Mouse (Mus musculus) kidney, embryonic 15.5 days (tissue): ENCODE results near the gene Hic1. TPM values are rescaled to one million over a fixed set of nuclear protein-coding genes. Genes with fewer than 3 reads are reported as not detected.

Source experiments
- ATAC-seq: fragments of 200-750 bp; cut with Nextera tagmentation; replicated peaks from 2 replicates; pipeline ENCODE4 v1.8.0; 2017; ENCODE audit warnings: moderate TSS enrichment; ENCODE audit not compliant: low FRiP score
- H3K27ac ChIP-seq: fragments of 300-500 bp; sonication (generic); 2 replicates; pipeline ENCODE4 v1.5.1; 2015; ENCODE audit warnings: mild to moderate bottlenecking, inconsistent platforms
- H3K27me3 ChIP-seq: fragments of 300-500 bp; sonication (generic); 2 replicates; pipeline ENCODE4 v1.6.1; 2015; ENCODE audit warnings: inconsistent platforms
- H3K36me3 ChIP-seq: fragments of 300-500 bp; sonication (generic); 2 replicates; pipeline ENCODE4 v1.6.1; 2015; ENCODE audit warnings: inconsistent platforms
- H3K4me1 ChIP-seq: fragments of 300-500 bp; sonication (generic); 2 replicates; pipeline ENCODE4 v1.6.1; 2015; ENCODE audit warnings: inconsistent platforms
- H3K4me2 ChIP-seq: fragments of 300-500 bp; sonication (generic); 2 replicates; pipeline ENCODE4 v1.6.1; 2015; ENCODE audit warnings: moderate library complexity, mild to moderate bottlenecking, inconsistent platforms
- H3K4me3 ChIP-seq: fragments of 300-500 bp; sonication (generic); replicated peaks from 2 replicates; pipeline ENCODE4 v1.5.1; 2015; ENCODE audit warnings: mild to moderate bottlenecking, inconsistent platforms
- H3K9ac ChIP-seq: fragments of 300-500 bp; sonication (generic); 2 replicates; pipeline ENCODE4 v1.6.1; 2015; ENCODE audit warnings: mild to moderate bottlenecking, inconsistent platforms
- H3K9me3 ChIP-seq: fragments of 300-500 bp; sonication (generic); replicated peaks from 2 replicates; pipeline ENCODE4 v1.6.1; 2016; ENCODE audit warnings: inconsistent platforms
- WGBS: fragments of 180-500 bp; shearing (Covaris S2); methylation state at CpG from one replicate; pipeline ENCODE4 v1.1.7; 2015; ENCODE audit warnings: mixed read lengths; 5-methylcytosine and 5-hydroxymethylcytosine counted together
- polyA plus RNA-seq: library from polyadenylated mRNA; unstranded; fragments of >200 nt; fragmentation: Nextera tagmentation; extraction: Ambion mirVana; gene quantifications from 2 replicates; pipeline ENCODE4 v1.2.1, GENCODE M21; 2015

Hic1 gene
- polyA plus RNA-seq, 1 experiment from 2014 or later = 25.9 TPM

GRCm38 (mm10) chr11:75152603-75153557 lies 16.4 kb downstream of the Hic1 start:
- no peaks in the 10 kb centered on the region for H3K27me3 ChIP-seq
- H3K9ac ChIP-seq = no peak overlapping the region
- H3K36me3 ChIP-seq = peaks cover 32% of the 10 kb centered on the region
- H3K4me1 ChIP-seq = peaks cover 51% of the 10 kb centered on the region
- H3K4me2 ChIP-seq = no peak overlapping the region
- ATAC-seq = peak; percentile 44; the same call in 1 of the 2 replicates
- H3K4me3 ChIP-seq = no peak overlapping the region
- peak overlapping the region; percentile 85 for H3K27ac ChIP-seq
- H3K9me3 ChIP-seq = no peaks in the 10 kb centered on the region
- WGBS = 51% methylated on average over 18 of the region's 18 CpGs

GRCm38 (mm10) chr11:75150346-75150745 lies 19.0 kb downstream of the Hic1 start:
- Histone ChIP-seq H3K36me3 (peaks cover 25% of the 10 kb centered on the region), H3K9me3 (no peaks in the 10 kb centered on the region), H3K4me1 (peaks cover 54% of the 10 kb centered on the region), H3K4me2 (no peak overlapping the region), H3K27me3 (no peaks in the 10 kb centered on the region), H3K27ac (no peak overlapping the region), H3K9ac (no peak overlapping the region), H3K4me3 (no peak overlapping the region)
- WGBS = 87% methylated on average over 1 of the region's 1 CpGs
- no peak for ATAC-seq

- ATAC-seq = peak; percentile 27; the same call in 1 of the 2 replicates
- peaks cover 45% of the 10 kb centered on the region for H3K4me1 ChIP-seq
- H3K9me3 ChIP-seq = no peaks in the 10 kb centered on the region
- peaks cover 43% of the 10 kb centered on the region for H3K36me3 ChIP-seq
- H3K9ac ChIP-seq = no peak overlapping the region
- H3K4me3 ChIP-seq = no peak overlapping the region
- H3K4me2 ChIP-seq = no peak overlapping the region
- WGBS = 68% methylated on average over 11 of the region's 11 CpGs
- no peaks in the 10 kb centered on the region for H3K27me3 ChIP-seq
- peak overlapping the region; percentile 88 for H3K27ac ChIP-seq
Measured at GRCm38 (mm10) chr11:75148332-75149035, 20.8 kb downstream of the Hic1 start.

- Histone ChIP-seq H3K9ac (no peak overlapping the region), H3K4me2 (0 out of 2 replicates have a peak overlapping the region, but pooled peaks have one; percentile 1)
- 21% methylated on average over 3 of the region's 3 CpGs for WGBS
Measured at GRCm38 (mm10) chr11:75147846-75148168, 21.5 kb downstream of the Hic1 start.

GRCm38 (mm10) chr11:75147106-75147845 lies 22.0 kb downstream of the Hic1 start:
- Histone ChIP-seq H3K4me2 (peak overlapping the region; percentile 12; the same call in 1 of the 2 replicates), H3K9ac (peak overlapping the region; percentile 24; the same call in 1 of the 2 replicates), H3K4me1 (peaks cover 41% of the 10 kb centered on the region), H3K27ac (peak overlapping the region; percentile 88), H3K36me3 (peaks cover 48% of the 10 kb centered on the region), H3K4me3 (no peak overlapping the region), H3K9me3 (no peaks in the 10 kb centered on the region), H3K27me3 (no peaks in the 10 kb centered on the region)
- 20% methylated on average over 11 of the region's 11 CpGs for WGBS
- ATAC-seq = peak; percentile 80

More at GRCm38 (mm10) chr11:75147846-75148168, 21.5 kb downstream of the Hic1 start:
- no peak overlapping the region for H3K4me3 ChIP-seq
- H3K27ac ChIP-seq = peak overlapping the region; percentile 88
- H3K27me3 ChIP-seq = no peaks in the 10 kb centered on the region
- peaks cover 41% of the 10 kb centered on the region for H3K4me1 ChIP-seq
- H3K36me3 ChIP-seq = peaks cover 45% of the 10 kb centered on the region
- H3K9me3 ChIP-seq = no peaks in the 10 kb centered on the region
- peak; percentile 78 for ATAC-seq

GRCm38 (mm10) chr11:75145841-75146240 lies 23.5 kb downstream of the Hic1 start:
- Histone ChIP-seq H3K4me3 (no peak overlapping the region), H3K4me1 (peaks cover 53% of the 10 kb centered on the region), H3K36me3 (peaks cover 51% of the 10 kb centered on the region), H3K9me3 (no peaks in the 10 kb centered on the region), H3K27me3 (no peaks in the 10 kb centered on the region), H3K4me2 (no peak overlapping the region), H3K27ac (peak overlapping the region; percentile 55), H3K9ac (no peak overlapping the region)
- WGBS = 63% methylated on average over 2 of the region's 2 CpGs
- no peak for ATAC-seq

GRCm38 (mm10) chr11:75142749-75143148 lies 26.6 kb downstream of the Hic1 start:
- ATAC-seq = no peak
- H3K4me2 ChIP-seq = no peak overlapping the region
- no peaks in the 10 kb centered on the region for H3K27me3 ChIP-seq
- H3K27ac ChIP-seq = peak overlapping the region; percentile 92
- WGBS = 86% methylated on average over 4 of the region's 4 CpGs
- peaks cover 31% of the 10 kb centered on the region for H3K36me3 ChIP-seq
- H3K4me1 ChIP-seq = peaks cover 70% of the 10 kb centered on the region
- no peak overlapping the region for H3K9ac ChIP-seq
- no peaks in the 10 kb centered on the region for H3K9me3 ChIP-seq
- H3K4me3 ChIP-seq = no peak overlapping the region

- no peaks in the 10 kb centered on the region for H3K27me3 ChIP-seq
- WGBS = 46% methylated on average over 1 of the region's 1 CpGs
- H3K9ac ChIP-seq = no peak overlapping the region
- peak overlapping the region; percentile 92 for H3K27ac ChIP-seq
- ATAC-seq = peak; percentile 44; the same call in 1 of the 2 replicates
- peaks cover 70% of the 10 kb centered on the region for H3K4me1 ChIP-seq
- no peak overlapping the region for H3K4me3 ChIP-seq
- peaks cover 31% of the 10 kb centered on the region for H3K36me3 ChIP-seq
- no peaks in the 10 kb centered on the region for H3K9me3 ChIP-seq
- H3K4me2 ChIP-seq = no peak overlapping the region
Measured at GRCm38 (mm10) chr11:75141913-75142312, 27.4 kb downstream of the Hic1 start.

GRCm38 (mm10) chr11:75141038-75141437 lies 28.3 kb downstream of the Hic1 start:
- H3K4me3 ChIP-seq = no peak overlapping the region
- no peak for ATAC-seq
- H3K4me2 ChIP-seq = no peak overlapping the region
- H3K4me1 ChIP-seq = peaks cover 72% of the 10 kb centered on the region
- H3K9ac ChIP-seq = no peak overlapping the region
- H3K27me3 ChIP-seq = no peaks in the 10 kb centered on the region
- 60% methylated on average over 3 of the region's 3 CpGs for WGBS
- H3K9me3 ChIP-seq = no peaks in the 10 kb centered on the region
- peak overlapping the region; percentile 92 for H3K27ac ChIP-seq
- H3K36me3 ChIP-seq = peaks cover 31% of the 10 kb centered on the region

GRCm38 (mm10) chr11:75140431-75140830 lies 28.9 kb downstream of the Hic1 start:
- no peak overlapping the region for H3K9ac ChIP-seq
- peaks cover 31% of the 10 kb centered on the region for H3K36me3 ChIP-seq
- no peaks in the 10 kb centered on the region for H3K9me3 ChIP-seq
- H3K27me3 ChIP-seq = no peaks in the 10 kb centered on the region
- no peak overlapping the region for H3K4me2 ChIP-seq
- no peak for ATAC-seq
- peak overlapping the region; percentile 92 for H3K27ac ChIP-seq
- WGBS = 40% methylated on average over 5 of the region's 5 CpGs
- peaks cover 70% of the 10 kb centered on the region for H3K4me1 ChIP-seq
- no peak overlapping the region for H3K4me3 ChIP-seq

- no peaks in the 10 kb centered on the region for H3K27me3 ChIP-seq
- H3K36me3 ChIP-seq = peaks cover 22% of the 10 kb centered on the region
- 13% methylated on average over 11 of the region's 11 CpGs for WGBS
- ATAC-seq = peak; percentile 63
- H3K27ac ChIP-seq = peak overlapping the region; percentile 92
- H3K9ac ChIP-seq = no peak overlapping the region
- peak overlapping the region; percentile 29; the same call in 1 of the 2 replicates for H3K4me2 ChIP-seq
- H3K9me3 ChIP-seq = no peaks in the 10 kb centered on the region
- H3K4me3 ChIP-seq = no peak overlapping the region
- peaks cover 78% of the 10 kb centered on the region for H3K4me1 ChIP-seq
Measured at GRCm38 (mm10) chr11:75139122-75139963, 30.0 kb downstream of the Hic1 start.
